Mouse (Mus musculus) spleen, adult 2 months (tissue): ENCODE measurements around the gene Olfr1535.

Experiments
- CTCF ChIP-seq: fragments of 200-500 bp; IDR thresholded peaks from 2 replicates; pipeline ENCODE4 v1.5.1; 2011; ENCODE audit warnings: mild to moderate bottlenecking, inconsistent platforms; ENCODE audit not compliant: insufficient read depth, insufficient read length, insufficient replicate concordance; ENCODE audit errors: extremely low read depth
- POLR2A ChIP-seq: fragments of 200-500 bp; IDR thresholded peaks from 2 replicates; pipeline ENCODE4 v1.6.1; 2011; ENCODE audit warnings: low read depth, low read length, inconsistent platforms

DNA sequence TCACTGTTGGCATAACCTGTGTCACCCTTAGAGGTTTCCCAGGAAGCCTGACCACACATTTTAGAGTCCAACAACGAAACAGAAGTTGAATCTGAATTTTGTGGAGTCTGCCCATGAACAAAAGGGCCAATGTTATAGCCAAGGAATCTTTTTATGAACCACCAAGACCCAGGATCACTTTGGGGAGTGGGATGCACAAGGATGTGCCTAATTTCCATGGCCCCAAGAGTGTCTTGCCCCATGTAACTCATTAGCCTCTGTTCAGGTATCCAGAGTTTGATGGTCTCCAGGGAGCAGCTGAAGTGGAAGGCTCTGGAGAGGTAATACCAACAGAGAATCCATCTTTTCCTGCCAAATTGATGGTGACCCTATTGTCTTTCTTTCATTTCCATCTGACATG is at the start of gene Olfr1535:
- TF ChIP-seq CTCF (no peak), POLR2A (no peak)
